Mouse (Mus musculus): ENCODE results near the gene Kbtbd6. TPM values are rescaled to one million over a fixed set of nuclear protein-coding genes. Genes with fewer than 3 reads are reported as not detected.

The Kbtbd6 gene
- polyA plus RNA-seq (2012; rRNA removed), result 0.58 and 0.90 TPM in 2 replicates

DNA sequence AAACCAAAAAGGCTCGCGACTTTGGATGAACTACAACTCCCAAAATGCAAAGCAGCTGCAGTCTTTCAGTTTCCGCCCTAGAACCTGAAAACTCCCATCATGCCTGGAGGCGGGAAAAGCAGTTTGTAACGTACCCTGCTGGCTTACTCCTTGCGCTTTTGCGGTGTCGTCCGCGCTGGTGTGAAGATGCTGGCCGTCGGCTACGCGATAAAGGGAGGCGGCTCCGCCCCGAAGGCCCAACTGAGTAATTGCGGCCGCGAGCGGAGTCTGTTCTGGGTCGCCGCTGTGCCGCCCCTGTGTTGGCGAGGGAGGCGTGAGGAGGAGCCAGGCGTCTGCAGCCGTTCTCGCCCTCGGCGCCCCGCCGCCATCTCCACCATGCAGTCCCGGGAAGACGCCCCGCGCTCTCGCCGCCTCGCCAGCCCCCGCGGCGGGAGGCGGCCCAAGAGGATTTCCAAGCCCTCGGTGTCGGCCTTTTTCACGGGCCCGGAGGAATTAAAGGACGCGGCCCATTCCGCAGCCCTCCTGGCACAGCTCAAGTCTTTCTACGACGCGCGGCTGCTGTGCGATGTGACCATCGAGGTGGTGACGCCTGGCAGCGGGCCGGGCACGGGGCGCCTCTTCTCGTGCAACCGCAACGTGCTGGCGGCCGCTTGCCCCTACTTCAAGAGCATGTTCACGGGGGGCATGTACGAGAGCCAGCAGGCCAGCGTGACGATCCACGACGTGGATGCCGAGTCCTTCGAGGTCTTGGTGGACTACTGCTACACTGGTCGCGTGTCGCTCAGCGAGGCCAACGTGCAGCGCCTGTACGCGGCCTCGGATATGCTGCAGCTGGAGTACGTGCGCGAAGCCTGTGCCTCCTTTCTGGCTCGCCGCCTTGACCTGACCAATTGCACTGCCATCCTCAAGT lies at the start of gene Kbtbd6:
TSS of gene Kbtbd6 (plus strand) at position 155 of the 910 bp plus-strand sequence.

DNA sequence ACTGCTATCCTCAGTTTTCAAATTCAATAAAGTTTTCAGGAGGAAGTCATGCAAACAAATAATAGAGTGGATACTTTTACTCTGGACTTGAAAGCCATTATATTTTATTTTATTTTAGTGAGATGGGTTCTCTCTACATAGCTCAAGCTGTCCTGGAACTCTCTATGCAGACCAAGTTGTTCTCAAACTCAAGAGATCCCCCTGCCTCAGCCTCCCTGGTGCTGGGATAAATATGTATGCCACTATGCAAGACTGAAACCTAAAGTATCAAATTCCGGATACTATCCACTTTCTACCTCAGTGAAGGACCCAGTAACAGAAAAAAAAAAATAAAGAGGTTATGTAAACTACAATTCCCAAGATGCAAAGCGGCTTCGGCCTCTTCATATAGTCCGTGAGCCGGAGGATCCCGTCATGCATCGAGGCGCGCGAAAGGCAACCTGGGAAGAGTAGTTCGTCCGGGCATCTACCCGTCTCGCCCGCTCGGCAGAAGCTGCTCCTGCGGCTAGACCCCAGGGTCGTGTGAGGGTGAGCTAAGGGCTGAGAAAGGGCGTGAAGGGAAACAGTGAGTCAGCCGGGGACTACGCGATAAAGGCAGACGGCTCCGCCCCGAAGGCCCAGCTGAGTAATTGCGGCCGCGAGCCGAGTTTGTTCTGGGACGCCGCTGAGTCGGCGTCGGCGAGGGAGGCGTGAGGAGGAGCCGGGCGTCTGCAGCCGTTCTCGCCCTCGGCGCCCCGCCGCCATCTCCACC lies 25.5 kb upstream of the Kbtbd6 start, which contains the start of gene Kbtbd7:
TSS of gene Kbtbd7 (plus strand) at position 533 of the 751 bp plus-strand sequence.

DNA sequence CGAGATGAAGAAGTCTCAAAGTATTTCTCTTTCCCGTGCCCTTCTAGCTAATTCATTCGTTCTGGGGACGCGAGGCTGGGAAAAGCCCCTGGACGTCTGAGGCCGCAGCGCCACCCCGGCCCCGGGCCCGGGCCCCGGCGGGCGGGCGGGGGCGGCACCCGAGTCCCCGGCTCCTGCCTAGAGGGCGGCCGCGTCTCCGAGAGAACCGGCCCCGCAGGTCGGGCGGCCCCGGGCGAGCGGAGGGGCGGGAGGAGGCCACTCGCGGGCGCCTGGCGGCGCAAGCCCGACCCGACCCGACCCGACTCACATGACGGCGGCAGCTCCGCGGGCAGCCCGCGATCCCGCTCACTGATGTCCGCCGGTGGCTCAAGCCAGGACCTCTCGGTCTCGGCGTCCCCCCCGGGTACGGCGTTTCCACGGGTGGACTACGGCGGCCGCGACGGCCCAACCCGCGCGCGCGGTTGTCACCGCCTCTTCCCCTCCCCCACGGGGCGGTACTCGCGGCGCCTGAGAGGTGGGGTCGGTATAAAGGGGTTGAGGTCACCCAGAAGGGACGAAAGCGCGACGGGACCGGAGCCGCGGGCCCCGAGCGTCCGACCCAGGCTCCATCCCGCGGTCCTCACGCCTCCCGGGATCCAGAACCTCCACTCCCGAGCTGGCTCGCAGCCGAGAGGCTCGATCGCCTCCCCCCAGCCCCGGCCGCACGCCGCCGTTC lies 29.1 kb downstream of the Kbtbd6 start, which contains the start of gene Elf1:
TSS of gene Elf1 (plus strand) at position 571 of the 715 bp plus-strand sequence.

DNA sequence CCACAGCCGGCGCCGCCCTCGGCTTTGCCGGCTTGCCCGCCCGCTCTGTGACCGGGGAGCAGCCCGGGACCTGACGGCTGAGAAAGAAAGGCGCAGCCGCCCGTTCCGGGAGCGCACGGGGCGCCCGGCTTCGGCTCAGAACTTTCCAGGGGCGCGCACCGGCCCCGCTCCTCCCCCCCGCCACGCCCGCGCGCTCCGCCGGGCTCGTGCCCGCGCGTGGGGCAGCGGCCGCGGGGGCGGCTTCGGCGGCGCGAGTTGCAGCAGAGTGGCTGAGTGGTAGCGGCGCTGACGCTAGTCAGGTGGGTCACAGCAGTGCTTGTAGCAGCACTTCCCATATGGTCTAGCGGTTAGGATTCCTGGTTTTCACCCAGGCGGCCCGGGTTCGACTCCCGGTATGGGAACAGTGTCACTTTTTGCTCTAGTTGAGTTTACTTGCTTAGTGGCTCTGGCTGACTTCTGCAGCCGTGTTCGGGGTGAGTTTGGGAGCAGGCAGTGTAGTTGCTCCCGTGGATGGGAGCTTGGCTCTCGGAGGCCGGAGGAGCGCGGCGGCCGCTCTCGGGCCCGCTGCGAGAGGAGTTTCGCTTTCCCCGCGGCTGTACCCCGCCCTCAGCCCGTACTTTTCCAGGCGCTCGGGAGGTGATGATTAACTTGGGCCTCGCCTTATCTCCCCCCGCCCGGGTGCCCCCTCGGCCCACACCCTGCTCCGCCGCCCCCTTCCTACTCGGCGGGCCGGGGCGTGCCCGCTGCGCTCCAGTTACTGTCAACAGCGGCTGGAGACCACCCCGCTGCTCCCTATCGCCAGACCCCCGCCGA lies 29.9 kb downstream of the Kbtbd6 start, which contains the start of gene Wbp4:
TSS of gene Wbp4 (minus strand) at position 182 of the 813 bp plus-strand sequence.

Other genes with a start within 250 kb of the Kbtbd6 start
- not detected in 2 replicates for gene Zfp957, start 204.5 kb upstream of the Kbtbd6 start, polyA plus RNA-seq (2012; rRNA removed)
- gene Rgcc, start 150.2 kb upstream of the Kbtbd6 start, polyA plus RNA-seq (2012; rRNA removed), result 105 and 125 TPM in 2 replicates
- 1.8 and 2.8 TPM in 2 replicates for gene Naa16, start 61.1 kb upstream of the Kbtbd6 start, polyA plus RNA-seq (2012; rRNA removed)
- gene Mtrf1, start 54.1 kb upstream of the Kbtbd6 start, polyA plus RNA-seq (2012; rRNA removed), result 0.63 and 0.93 TPM in 2 replicates
- 4.6 and 5.0 TPM in 2 replicates for gene Kbtbd7, start 25.3 kb upstream of the Kbtbd6 start, polyA plus RNA-seq (2012; rRNA removed)
- 16.5 and 17.6 TPM in 2 replicates for gene Elf1, start 29.4 kb downstream of the Kbtbd6 start, polyA plus RNA-seq (2012; rRNA removed)
- 3.2 and 3.9 TPM in 2 replicates for gene Wbp4, start 29.7 kb downstream of the Kbtbd6 start, polyA plus RNA-seq (2012; rRNA removed)
- 2.9 and 4.3 TPM in 2 replicates for gene Sugt1, start 135.9 kb downstream of the Kbtbd6 start, polyA plus RNA-seq (2012; rRNA removed)
- gene Cnmd, start 210.3 kb downstream of the Kbtbd6 start, polyA plus RNA-seq (2012; rRNA removed), result not detected in 2 replicates